Mouse (Mus musculus) mammary gland, adult 2 months (tissue): ENCODE results near the gene 2810459M11Rik. TPM values are rescaled to one million over a fixed set of nuclear protein-coding genes. Genes with fewer than 3 reads are reported as not detected.

Source experiments
- polyA plus RNA-seq: library from polyadenylated mRNA; depleted of rRNA; stranded (reverse); fragments of >200 nt; gene quantifications from 2 replicates; pipeline ENCODE4 v1.2.3, GENCODE M21; 2012; ENCODE audit warnings: low replicate concordance; rRNA removed

Gene 2810459M11Rik
- polyA plus RNA-seq, result 0.42 and 1.9 TPM in 2 replicates

DNA sequence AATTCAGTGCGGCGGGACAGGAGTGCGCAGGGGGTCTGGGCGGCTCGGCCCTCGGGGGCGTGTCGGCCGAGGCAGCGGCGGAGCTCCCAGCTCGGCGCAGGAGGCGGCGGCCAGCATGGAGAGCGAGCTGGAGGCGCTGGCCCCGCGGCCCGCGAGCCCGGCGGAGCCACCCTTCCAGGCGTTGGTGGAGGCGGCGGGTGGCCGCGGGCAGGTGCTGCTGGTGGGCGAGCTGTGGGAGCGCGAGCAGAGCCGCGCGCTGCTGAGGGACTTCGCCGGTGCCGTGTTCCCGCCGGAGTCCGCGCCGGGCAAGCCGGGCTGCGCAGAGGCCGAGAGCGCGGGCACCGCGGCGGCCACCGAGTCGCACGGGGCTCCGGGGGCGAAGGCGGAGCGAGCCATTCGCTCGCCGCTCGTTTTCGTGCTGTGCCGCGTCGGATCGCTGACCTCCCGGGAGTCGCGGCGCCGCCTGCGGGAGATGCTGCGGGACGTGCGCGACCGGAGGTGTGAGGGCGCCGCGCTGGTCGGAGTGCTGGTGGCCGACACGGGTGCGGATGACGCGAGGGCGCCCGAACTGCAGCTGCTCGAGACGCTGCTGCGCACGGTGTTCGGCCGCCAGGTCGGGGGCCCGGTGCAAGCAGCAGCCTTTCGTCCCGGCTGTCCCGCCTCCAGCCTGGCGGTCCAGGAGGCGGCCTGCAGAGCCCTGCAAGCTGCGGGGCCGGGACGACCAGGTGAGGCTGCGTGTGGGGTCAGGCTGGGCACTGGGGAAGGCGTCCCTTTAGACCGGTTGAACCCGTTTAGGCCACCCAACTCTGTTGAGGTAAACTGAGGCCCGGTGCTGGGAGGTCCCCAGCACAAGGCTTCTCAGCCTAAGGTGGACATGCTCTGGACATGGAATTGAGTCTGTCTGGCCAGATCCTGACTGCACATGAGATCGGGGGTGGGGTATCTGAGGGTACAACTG lies at the start of gene 2810459M11Rik:
Gene 2810459M11Rik, plus strand, starts transcription at position 16 of the 958 bp plus-strand sequence.

GRCm38 (mm10) chr1:86016516-86016915 lies 29.1 kb upstream of the 2810459M11Rik start, which contains the start of gene Spata3:
Gene Spata3 (plus strand): TSS chr1:86016816.

GRCm38 (mm10) chr1:86064271-86064991 lies 18.8 kb downstream of the 2810459M11Rik start, which contains the start of gene Psmd1:
Gene Psmd1 (plus strand): TSS chr1:86064387.

Other genes with a start within 250 kb of the 2810459M11Rik start
- 210 and 222 TPM in 2 replicates for gene Itm2c, start 151.6 kb upstream of the 2810459M11Rik start, polyA plus RNA-seq
- 0.11 TPM in 1 of 2 replicates, not detected in the other for gene 4933407L21Rik, start 117.4 kb upstream of the 2810459M11Rik start, polyA plus RNA-seq
- 0.55 and 0.63 TPM in 2 replicates for gene Gpr55, start 84.9 kb upstream of the 2810459M11Rik start, polyA plus RNA-seq
- not detected in 2 replicates for gene Spata3, start 29.0 kb upstream of the 2810459M11Rik start, polyA plus RNA-seq
- gene Psmd1, start 18.5 kb downstream of the 2810459M11Rik start, polyA plus RNA-seq, result 40.1 and 122 TPM in 2 replicates
- 1.1 TPM in 1 of 2 replicates, not detected in the other for gene Htr2b, start 66.1 kb downstream of the 2810459M11Rik start, polyA plus RNA-seq
- gene Gm21972, start 87.8 kb downstream of the 2810459M11Rik start, polyA plus RNA-seq, result not detected in 2 replicates
- 3.5 and 3.8 TPM in 2 replicates for gene Armc9, start 108.9 kb downstream of the 2810459M11Rik start, polyA plus RNA-seq